Mouse (Mus musculus) lung, postnatal 14 days (tissue): ENCODE measurements around the gene Aim2.
"Not testable (repeated sequence)": the region's sequence is repeated elsewhere in the genome, so short reads cannot be mapped to it uniquely, and the experiment has no call there.

ENCODE experiments used
- DNase-seq: peaks from one replicate; pipeline ENCODE4 v3.0.0; 2021

Aim2 gene

DNA sequence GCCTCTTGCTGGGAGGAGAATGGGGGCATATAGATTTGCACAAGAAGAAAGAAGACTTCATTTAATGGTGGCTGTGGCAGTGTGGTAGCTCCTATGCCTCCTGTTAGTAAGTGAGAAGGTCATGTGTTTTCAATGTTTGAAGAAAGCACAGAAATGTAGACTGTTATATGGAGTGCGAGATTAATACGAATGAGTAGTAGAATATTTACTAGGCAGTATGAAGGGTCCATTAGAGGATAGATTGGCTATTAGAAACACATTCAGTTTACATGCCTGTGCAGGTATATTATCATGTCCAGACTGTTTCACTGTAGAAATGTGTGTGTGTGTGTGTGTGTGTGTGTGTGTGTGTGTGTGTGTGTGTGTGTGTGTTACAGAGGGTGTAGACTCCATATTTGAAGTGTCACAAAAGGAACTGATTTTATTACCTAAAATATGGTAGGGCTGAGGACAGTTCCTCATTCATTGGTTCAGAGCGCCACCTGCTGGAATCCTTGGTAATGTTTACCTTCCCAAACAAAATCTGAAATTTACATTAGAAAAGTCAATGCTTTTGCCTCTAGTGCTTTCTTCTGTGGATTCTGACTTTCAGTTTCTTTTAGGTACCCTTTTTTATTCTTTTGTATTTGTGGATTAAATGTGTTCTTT is 47.8 kb downstream of the Aim2 start:
- DNase-seq = peak; percentile 78

DNA sequence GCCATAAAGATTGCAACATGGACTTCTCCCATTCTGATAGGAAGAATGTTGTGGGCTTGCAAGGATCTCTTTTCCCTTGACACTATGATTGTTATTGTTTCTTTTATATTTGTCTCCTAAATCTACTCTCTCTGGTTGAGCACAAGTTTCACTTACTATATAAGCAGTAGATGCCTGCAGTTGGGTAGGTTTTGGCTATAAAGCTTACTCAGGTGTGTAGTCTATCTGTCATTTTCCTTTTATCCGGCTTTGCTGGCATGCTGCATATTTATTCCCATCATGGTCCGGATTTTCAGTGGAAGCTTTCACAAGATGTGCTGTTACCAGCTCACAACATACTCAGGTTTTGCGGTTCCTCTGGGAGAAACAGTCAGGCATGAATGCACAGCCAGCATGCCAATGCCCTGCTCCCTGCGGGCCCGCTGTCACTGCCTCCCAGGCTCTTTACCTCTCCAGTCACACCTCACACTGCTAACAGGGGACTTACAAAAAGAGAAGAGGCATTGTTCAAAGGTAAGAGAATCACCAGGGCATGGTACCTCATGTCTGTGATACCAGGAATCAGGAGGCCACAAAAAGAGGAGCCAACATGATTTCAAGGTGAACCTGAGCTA is 54.1 kb downstream of the Aim2 start:
- DNase-seq = no peak

DNA sequence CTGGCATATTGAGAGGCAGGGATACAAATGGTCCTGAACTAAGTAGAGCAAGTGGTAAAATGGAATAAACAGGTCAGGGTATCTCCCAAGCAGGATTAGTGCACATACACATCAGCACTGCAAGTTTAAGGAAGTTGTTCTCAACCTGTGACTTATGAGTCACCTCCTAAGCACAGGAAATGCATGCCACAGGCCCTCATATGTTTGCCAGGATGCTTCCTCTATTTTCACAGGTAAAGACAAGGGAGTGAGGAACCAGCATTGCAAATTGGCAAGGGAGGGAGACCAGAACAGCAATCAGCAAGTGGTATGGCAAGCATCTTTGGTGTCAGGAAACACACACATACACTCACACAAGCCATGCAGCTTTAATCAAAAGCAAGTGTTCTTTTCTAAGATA is 58.4 kb downstream of the Aim2 start:
- DNase-seq = no peak

DNA sequence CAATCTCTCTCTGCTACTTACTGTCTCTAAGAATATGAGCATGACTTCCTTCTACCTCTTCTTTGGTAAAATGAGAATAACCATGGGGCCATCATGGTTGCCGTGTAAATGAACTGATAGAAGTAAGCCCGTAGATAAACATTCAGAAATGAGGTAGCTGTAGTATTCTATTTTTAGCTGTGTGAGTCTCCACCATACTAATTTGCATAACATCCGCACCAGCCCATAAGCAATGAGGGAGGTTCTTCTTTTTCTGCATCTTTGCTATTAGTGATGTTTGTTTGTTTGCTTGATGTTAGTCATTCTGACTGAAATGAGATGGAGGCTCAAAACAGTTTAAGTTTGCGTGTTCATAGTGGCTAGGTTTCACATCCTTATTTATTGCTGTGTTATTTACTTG is 61.2 kb downstream of the Aim2 start:
- DNase-seq = no peak

DNA sequence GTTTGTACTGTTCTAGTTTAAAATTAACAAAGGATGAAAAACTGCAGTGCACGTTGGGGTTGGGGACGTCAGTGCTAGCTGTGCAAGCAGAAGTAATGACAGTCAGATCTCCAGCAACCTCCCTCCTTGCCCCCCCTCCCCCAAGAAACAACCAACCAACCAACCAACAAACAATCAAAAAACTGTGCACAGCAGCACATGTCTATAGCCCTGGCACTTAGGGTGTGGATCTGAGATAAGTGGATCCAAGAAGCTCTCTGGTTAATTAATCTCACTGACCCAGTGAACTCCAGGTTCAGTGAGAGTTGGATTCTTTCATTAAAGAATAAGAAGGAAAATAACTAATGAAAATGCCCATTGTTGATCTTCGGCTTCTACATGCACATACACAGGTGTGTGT is 64.0 kb downstream of the Aim2 start:
- DNase-seq = no peak

DNA sequence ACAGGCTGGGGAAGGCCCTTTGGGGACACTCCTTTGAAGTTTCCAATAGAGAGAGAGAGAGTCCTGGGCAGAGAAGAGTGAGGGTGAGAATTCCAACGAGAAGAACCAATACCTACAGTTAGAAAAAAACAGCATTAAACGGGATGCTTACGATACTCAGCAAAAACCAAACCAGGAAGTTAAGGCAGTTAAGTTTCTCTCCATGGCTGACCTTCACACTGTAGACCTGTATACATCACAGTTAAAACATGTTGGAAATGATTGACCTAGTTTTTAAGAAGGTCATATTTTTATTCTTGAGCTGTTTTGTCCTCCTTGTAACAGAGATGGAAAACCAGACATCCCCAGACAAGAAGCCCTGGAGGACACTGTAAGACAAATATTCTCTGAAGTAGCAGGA is 67.8 kb downstream of the Aim2 start:
- no peak for DNase-seq

DNA sequence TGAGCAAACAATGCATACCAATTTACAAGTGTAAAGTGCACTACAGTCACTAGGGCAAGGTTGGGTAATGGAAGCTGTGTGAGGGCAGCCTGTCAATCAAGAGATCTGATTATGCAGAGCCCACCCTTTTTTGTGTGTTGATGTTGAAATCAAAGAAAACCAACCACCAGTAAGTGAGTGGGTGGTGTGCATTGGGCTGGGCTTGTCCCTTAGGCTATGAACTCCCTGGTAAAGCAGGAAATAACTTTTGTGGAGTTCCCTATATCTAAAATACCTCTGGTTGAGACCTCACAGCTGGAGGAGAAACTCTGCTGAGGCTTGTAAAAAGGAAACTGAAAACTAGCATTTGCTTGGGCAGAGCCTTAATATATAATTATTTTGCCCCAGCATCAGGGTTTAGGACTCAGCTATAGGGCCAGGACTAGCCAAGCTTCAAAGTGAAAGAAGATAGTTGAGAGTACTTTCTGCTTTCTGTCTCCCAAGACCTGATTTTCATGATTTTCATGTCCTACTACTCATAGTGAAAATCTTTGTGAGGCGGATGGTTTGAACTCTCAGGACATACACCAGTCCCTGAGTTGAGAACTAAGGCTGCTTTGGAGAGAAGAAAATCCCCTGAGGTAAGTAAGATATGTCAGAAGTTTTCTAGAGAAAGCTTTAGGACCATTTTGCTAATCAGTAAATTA is 68.4 kb downstream of the Aim2 start:
- DNase-seq = no peak

DNA sequence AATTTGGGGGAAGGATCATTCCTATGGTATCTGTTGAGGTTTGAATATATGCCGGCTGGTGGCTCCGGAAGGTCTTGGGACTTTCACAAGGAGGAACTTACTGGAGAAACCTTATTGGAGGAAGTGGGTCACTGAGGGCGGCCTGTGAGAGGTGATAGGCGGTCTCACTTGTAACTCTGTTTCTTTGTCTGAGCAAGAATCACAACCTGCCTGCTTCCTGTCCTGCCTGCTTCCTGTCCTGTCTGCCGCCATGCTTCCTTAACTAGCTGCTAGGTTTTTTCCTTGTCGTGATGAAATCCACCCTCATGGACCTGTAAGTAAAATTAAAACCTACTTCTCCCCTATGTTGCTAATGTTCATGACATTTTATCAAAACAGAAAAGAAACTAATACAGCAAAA is 69.7 kb downstream of the Aim2 start:
- peak; percentile 24 for DNase-seq

DNA sequence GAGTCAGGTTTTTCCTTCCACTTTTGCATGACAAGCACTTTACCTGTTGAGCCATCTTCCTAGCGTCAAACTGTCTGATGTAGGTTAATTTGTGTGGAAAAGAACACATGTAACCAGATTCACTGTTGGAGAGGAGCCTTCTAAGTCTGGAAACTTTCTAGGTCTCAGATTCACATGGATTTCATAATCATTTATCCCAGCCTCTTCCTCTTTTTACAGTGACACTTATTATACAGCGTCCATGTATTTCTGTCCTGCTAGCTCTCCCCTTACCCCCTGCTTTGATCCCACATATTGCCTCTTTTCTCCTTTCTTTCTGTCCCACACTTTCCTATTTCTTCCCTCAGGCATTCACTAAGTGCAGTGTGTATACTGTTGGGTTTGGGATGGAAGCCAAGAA is 75.7 kb downstream of the Aim2 start:
- DNase-seq = no peak

DNA sequence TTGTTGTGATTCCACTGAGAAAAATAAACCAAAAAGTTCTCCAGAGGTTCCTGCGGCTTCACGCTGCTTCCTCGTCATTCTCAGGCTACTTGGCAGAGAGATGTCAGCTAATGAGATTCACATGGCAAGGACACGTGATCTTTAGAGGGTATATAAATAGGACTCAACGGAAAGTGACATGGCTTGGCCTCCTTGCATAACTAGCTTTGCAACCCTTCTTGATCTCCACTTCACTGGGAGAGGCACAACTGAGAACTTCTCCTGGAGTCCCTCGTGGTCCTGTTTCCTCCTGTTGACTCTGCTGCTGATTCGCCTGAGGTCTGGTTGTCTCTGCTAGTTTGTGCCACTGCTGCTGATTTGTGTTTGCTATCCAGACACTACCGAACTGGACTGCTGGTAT is 76.7 kb downstream of the Aim2 start:
- no peak for DNase-seq

DNA sequence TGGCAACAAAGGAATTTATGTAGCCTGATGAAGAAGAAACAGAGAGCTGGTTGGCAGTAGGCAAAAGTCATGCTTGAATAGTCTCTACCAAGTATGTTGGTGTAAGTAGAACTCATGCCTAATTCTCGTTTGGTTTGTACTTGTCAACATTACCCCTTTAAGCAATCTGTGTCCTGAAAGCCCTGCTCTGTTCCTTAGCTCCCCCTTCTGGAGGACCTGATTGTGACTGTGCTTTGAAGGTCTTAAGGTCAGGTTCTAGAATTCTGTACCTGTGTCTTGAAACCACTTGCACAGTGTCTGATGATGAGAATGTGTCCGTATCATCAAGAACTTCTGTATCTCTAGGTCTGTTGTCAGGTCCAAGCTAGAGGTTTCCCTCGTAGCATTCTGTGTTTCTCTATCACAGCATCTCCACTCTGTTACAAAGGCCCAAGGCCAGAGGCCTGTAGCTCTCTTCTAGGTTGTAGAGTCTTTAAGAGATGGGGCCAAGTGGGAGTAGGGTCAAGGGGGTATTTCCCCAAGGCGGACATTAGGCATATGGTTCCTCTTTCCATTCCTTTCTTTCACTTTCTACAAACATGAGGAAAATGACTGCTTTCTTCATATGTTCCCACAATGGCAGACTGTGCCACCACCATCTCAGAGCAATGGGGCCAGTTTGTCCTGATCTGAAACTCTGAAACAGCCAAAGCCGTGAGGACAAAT is 79.5 kb downstream of the Aim2 start:
- no peak for DNase-seq

DNA sequence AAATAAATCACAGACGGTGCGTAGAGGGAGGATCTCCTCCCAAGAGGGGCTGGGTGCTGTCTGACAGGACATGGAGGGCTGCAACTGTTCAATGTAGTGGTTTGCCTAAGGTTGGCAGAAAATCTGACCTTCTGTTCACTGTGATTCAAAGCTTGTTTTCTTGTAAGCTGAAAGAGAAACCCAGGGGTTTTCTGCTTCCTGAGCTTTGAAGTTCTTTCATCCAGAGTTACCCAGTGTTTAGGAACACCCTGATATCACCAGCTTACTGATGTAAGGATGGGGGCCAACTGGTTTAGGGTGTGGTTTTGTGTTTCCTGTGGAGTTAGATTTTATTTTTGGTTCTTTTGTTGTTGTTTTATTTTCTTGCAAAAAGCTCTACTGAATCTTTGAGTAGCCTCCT is 81.7 kb downstream of the Aim2 start:
- DNase-seq = no peak

DNA sequence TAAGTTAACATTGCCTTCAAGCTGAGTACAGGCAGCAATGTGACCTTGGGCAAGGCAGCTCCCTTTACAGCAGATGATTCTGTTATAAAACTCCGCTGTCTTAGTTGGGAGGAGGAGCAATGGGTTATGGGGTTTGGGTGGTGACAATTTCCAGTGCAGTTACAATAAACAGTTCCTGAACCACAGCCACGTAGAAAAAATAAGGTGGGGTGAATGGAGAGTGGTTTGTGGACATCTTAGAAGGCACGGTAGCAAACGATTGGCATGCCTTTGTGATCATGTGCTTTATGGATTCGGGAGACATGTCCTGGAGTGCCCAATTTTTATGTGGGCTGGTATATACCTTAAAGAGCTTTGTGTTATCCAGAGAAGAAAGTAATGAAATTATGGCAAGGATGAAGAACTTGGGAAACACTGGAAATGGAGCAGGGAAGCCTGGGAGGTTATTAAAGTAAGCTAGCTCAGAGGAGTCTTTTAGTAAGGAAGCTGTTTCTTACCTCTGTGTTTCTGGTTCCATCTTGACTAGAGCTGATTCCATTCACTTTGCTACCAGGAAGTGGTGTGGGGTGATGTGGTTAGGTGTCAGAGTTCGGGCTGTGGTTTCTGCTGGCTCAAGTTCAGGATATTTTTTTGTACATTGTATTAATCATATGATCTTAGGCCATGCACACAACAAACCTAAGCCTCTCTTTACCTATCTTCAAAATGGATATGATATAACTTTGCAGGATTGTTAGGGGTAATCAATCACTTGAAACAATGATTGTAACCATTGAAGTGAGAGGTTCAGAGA is 86.7 kb downstream of the Aim2 start:
- no peak for DNase-seq

DNA sequence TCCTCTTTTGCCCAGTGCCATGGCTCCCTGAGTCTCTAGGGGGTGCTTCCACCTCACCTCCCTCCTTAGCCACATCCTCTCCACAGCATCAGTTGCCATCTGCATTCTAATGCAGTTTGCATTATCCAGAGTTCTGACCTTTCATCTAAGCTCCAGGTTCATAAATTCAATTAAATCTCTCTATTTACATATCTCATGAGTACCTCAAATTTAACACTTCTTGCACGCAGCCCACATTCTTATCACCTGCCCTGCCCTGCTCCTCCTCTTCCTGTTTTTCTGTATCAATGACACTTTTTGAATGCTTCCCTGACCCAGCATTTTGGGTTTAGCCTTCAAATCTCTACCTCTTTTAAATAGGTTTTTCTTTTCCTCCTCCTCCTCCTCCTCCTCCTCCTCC is 90.0 kb downstream of the Aim2 start:
- DNase-seq = no peak

DNA sequence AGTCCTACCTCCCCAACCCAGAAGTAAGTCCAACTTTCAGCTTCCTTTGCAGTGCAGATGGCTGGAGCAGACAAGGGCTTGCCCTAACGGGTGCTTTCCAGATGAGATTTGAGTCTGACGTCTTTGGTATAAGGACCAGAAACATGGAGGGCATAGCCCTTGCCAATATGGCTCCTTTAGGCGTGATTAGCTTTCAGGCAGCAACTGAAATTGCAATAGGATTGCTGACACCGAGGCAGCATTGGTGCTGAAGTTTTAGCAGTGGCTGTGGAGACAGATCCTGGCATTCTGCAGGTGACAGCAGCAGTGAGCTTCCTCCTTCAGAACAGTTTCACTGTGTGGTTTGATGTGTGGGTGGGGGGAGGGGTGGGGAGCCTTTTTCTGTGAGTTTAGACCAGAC is 90.5 kb downstream of the Aim2 start:
- DNase-seq = no peak

DNA sequence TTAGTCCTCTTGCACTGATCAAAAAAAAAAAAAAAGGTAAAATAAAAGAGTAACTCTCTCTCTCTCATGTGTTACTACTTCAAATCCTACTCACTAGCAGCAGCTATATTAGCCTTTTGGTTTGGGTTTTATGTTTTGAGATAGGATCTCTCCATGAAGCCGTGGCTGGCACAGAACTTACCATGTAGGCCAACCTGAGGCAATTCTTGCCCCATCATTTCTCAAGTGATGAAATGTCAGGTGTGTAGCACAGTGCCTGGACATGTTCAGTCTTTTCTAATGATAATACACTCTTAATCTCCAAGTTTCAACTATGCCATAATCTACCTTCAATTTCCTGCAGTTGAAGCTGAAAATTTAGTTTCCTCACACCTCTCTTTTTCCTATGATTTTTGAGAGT is 92.4 kb downstream of the Aim2 start:
- DNase-seq = no peak

DNA sequence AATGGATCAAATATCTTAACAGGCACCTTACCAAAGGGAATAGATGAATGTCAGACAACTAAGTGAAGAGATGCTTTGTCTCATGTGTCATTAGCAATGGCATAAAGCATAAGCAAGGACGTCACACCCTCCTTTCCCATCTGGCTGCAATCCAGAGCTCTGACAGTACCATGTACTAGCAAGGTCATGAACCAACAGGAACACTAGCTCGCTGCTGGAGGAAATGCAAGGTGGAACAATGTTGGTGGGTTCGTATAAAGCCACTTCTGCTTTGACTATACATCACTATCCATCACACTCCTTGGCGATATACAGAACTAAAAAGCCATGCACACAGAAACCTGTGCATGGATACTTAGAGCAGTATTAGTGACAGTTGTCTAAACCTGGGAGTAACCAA is 96.4 kb downstream of the Aim2 start:
- no peak for DNase-seq

DNA sequence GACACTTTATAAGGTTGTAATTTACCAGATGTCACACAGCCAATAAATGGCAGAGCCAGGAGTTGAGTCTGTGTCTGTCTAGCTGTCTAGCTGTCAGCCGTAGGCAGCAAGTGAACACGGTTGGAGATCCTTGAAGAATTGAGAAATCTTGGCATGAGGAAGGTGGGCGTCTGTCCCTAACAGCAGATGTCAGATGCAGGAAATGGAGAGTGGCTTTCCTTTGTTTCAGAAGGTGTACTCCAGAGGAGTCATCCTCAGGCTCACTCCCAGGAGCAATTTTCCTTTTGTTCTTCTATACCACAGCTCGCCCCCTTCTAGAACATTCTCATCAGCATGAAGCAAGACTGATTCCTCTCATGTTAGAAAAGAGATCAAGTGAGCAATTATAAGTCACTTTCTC is 99.9 kb downstream of the Aim2 start:
- DNase-seq = no peak

DNA sequence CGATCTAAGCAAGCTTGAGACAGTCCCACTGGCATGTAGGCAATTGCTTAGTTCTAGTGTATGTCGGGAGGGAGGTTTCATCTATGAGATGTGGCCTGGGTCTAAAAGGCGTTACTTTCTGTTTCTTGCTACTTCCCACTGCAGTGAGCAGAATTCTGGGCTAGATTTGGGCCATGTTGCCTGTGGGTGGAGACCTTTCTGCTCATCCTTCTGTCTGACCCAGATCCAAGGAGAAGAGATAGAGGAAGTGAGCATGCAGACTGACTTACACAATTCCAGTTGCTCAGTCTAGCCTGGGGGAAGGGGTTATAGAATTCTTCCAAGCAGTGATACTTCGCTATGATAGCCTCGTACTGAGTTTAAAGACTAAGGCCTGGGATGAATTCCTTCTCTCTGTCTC is 101.0 kb downstream of the Aim2 start:
- DNase-seq = no peak

DNA sequence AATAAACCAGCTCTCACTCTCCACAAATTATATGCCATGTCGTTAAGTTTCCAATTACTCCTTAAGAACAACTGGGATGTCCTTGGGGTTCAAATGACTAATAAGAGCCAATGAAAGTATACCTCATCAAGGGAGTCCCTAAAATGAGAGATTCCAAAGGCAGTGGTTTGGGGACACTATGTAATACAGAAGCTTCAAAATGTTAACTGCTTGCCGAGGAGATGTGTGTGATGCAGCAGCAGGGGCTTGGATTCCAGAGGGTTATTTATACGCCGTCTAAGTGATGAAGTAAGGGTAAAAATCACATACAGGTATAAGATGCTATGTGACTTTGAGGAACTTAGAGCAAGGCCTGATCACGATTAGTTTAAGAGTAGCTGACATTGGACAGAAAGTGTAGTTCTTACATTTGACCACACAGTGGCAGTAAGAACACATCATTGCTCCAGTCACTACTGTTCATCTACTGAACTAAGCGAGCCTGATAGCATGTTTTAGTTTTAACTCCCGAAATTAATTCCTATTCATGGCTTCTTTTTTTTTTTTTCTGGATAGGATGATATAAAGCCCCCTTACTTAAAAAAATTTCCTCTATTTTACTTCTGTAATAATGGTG is 105.6 kb downstream of the Aim2 start:
- DNase-seq = no peak

DNA sequence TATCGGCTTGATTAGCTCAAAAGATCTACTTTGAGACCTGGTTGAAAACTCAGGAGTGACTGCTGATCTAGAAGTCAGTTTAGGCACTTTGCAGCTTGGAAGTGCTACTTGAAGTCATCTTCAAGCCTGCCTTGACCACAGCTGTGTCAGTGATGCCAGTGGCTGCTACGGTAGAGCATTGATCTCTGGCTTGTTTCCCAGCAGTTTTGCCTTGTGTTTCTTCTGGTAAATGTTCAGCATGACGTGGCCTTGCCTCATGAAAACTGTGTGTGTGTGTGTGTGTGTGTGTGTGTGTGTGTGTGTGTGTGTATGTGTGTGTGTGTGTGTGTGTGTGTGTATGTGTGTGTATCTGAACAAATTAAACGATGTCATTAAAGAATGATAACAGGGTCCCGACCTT is 106.1 kb downstream of the Aim2 start:
- DNase-seq = no peak

DNA sequence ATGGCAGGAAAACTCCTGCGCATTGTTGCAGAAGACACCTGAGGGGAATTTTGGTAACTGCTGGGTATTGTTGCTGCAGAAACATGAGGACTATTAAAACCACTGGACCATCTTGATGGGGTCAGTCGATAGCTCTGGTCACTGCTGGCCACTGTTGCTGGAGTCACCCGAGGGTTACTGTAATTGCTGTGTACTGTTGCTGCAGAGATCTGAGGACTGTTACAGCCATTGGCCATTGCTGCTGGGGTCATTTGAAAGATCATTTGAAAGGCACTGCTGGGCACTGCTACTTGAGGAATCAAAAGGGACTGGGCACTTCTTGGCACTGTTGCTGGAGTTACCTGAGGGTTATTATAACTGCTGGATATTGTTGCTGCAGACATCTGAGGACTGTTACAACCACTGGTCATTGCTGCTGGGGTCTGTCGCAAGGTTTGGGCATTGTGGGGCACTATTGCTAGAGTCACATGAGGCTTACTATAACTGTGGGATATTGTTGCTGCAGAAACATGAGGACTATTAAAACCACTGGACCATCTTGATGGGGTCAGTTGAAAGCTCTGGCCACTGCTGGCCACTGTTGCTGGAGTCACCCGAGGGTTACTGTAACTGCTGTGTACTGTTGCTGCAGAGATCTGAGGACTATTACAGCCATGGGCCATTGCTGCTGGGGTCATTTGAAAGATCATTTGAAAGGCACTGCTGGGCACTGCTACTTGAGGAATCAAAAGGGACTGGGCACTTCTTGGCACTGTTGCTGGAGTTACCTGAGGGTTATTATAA is 129.9 kb downstream of the Aim2 start:
- not testable (repeated sequence) for DNase-seq
